Mouse (Mus musculus) spleen, adult 2 months (tissue): ENCODE data around the gene Sort1.

ENCODE experiments used
- CTCF ChIP-seq: fragments of 200-500 bp; IDR thresholded peaks from 2 replicates; pipeline ENCODE4 v1.5.1; 2011; ENCODE audit warnings: mild to moderate bottlenecking, inconsistent platforms; ENCODE audit not compliant: insufficient read depth, insufficient read length, insufficient replicate concordance; ENCODE audit errors: extremely low read depth
- POLR2A ChIP-seq: fragments of 200-500 bp; IDR thresholded peaks from 2 replicates; pipeline ENCODE4 v1.6.1; 2011; ENCODE audit warnings: low read depth, low read length, inconsistent platforms

- TF ChIP-seq CTCF, result no peak
- TF ChIP-seq POLR2A, result no peak
Observed at GRCm38 (mm10) chr3:108408517-108409008, 124.7 kb downstream of the Sort1 start.
